Mouse (Mus musculus): ENCODE data around the gene Arv1. TPM values are rescaled to one million over a fixed set of nuclear protein-coding genes. Genes with fewer than 3 reads are reported as not detected.
A peak's percentile ranks its signal among the peaks of the same experiment; 100 is the strongest.

Arv1 gene
- polyA plus RNA-seq, 1 experiment from 2014 or later = 27.3 TPM

DNA sequence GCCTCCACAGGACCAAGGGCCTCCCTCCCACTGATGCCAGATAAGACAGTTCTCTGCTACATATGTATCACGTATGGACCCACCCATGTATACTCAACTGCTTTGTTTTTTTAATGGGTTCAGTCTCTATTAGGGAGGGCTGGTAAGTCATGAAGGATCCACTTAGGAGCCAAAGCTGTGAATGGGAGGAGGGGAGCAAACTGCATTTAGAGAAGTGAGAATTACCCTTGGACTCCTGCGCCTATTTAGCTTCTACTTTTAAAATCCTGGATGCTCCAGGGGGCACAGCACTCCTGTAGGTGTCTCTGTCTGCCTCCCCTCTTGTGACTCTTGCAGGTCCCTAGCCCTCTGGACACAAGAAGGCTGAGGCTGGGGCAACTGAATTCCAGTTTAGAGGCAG lies 34.2 kb downstream of the Arv1 start:
- H3K9ac ChIP-seq (ENCODE audit: low read length) = no peak overlapping the region

DNA sequence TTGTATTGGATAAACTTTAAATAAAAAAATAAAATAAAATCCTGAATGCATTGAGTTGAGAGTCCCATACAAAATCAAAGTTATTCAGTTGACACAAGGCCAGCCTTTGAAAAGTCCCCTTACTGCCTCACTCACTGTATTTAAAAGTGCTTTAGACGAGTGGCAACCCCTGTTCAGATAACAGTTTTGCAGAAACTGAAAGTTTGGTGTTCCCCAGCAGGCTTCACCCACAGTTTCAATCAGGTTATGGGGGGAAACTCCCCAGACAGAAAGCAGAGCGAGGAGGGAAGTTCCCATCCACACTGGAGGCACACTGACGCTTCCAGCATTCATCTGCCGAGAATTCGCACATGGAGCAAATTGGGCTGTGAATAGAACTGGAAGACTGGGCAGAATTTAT lies 34.7 kb downstream of the Arv1 start:
- no peak for DNase-seq (ENCODE audit: low spot score)
- H3K4me1 ChIP-seq (ENCODE audit: control insufficient read depth, insufficient read depth, low read length) = 0 out of 2 replicates have a peak, but pooled peaks cover 3% of the 10 kb centered on the region
- 72% methylated on average over 5 of the region's 5 CpGs for WGBS
- H3K9me3 ChIP-seq (ENCODE audit: control insufficient read depth, low read length) = no peaks in the 10 kb centered on the region
- H3K27me3 ChIP-seq (ENCODE audit: control insufficient read depth, insufficient read depth, low read length) = peaks cover 13% of the 10 kb centered on the region
- H3K27ac ChIP-seq (replicated peaks; ENCODE audit: low read depth, low read length) = no peak overlapping the region
- H3K36me3 ChIP-seq (ENCODE audit: control insufficient read depth, insufficient read depth, low read length) = no peaks in the 10 kb centered on the region
- no peak for ATAC-seq (ENCODE audit: insufficient number of reproducible peaks, low FRiP score, low TSS enrichment, low read depth)
- H3K4me3 ChIP-seq (ENCODE audit: low read depth, low read length) = no peak overlapping the region
- H3K4me2 ChIP-seq (ENCODE audit: low read depth, severe bottlenecking) = no peak overlapping the region
- H3K9ac ChIP-seq (ENCODE audit: low read length) = no peak overlapping the region

More for the DNA sequence above, 34.2 kb downstream of the Arv1 start:
- Histone ChIP-seq H3K4me1 (ENCODE audit: control insufficient read depth, insufficient read depth, low read length) (0 out of 2 replicates have a peak, but pooled peaks cover 3% of the 10 kb centered on the region), H3K27ac (replicated peaks; ENCODE audit: low read depth, low read length) (no peak overlapping the region), H3K4me3 (ENCODE audit: low read depth, low read length) (no peak overlapping the region), H3K36me3 (ENCODE audit: control insufficient read depth, insufficient read depth, low read length) (no peaks in the 10 kb centered on the region), H3K4me2 (ENCODE audit: low read depth, severe bottlenecking) (no peak overlapping the region), H3K27me3 (ENCODE audit: control insufficient read depth, insufficient read depth, low read length) (peaks cover 17% of the 10 kb centered on the region), H3K9me3 (ENCODE audit: control insufficient read depth, low read length) (no peaks in the 10 kb centered on the region)
- DNase-seq (ENCODE audit: low spot score) (no peak), ATAC-seq (ENCODE audit: insufficient number of reproducible peaks, low FRiP score, low TSS enrichment, low read depth) (no peak)
- WGBS = 74% methylated on average over 2 of the region's 2 CpGs

GRCm38 (mm10) chr8:124758544-124758943 lies 36.6 kb downstream of the Arv1 start:
- Histone ChIP-seq H3K27ac (replicated peaks; ENCODE audit: low read depth, low read length) (no peak overlapping the region), H3K9ac (ENCODE audit: low read length) (no peak overlapping the region), H3K4me2 (ENCODE audit: low read depth, severe bottlenecking) (no peak overlapping the region), H3K36me3 (ENCODE audit: control insufficient read depth, insufficient read depth, low read length) (no peaks in the 10 kb centered on the region), H3K4me3 (ENCODE audit: low read depth, low read length) (no peak overlapping the region), H3K4me1 (ENCODE audit: control insufficient read depth, insufficient read depth, low read length) (no peaks in the 10 kb centered on the region), H3K9me3 (ENCODE audit: control insufficient read depth, low read length) (no peaks in the 10 kb centered on the region), H3K27me3 (ENCODE audit: control insufficient read depth, insufficient read depth, low read length) (no peaks in the 10 kb centered on the region)
- DNase-seq (ENCODE audit: low spot score) (peak; percentile 43), ATAC-seq (ENCODE audit: insufficient number of reproducible peaks, low FRiP score, low TSS enrichment, low read depth) (no peak)
- WGBS = 31% methylated on average over 3 of the region's 3 CpGs

- H3K9me3 ChIP-seq (ENCODE audit: control insufficient read depth, low read length) = no peaks in the 10 kb centered on the region
- H3K9ac ChIP-seq (ENCODE audit: low read length) = no peak overlapping the region
- no peaks in the 10 kb centered on the region for H3K36me3 ChIP-seq (ENCODE audit: control insufficient read depth, insufficient read depth, low read length)
- H3K27ac ChIP-seq (replicated peaks; ENCODE audit: low read depth, low read length) = no peak overlapping the region
- ATAC-seq (ENCODE audit: insufficient number of reproducible peaks, low FRiP score, low TSS enrichment, low read depth) (no peak), DNase-seq (ENCODE audit: low spot score) (no peak)
- H3K4me1 ChIP-seq (ENCODE audit: control insufficient read depth, insufficient read depth, low read length) = no peaks in the 10 kb centered on the region
- WGBS = 64% methylated on average over 7 of the region's 7 CpGs
- no peak overlapping the region for H3K4me3 ChIP-seq (ENCODE audit: low read depth, low read length)
- H3K4me2 ChIP-seq (ENCODE audit: low read depth, severe bottlenecking) = no peak overlapping the region
- no peaks in the 10 kb centered on the region for H3K27me3 ChIP-seq (ENCODE audit: control insufficient read depth, insufficient read depth, low read length)
Observed at GRCm38 (mm10) chr8:124763061-124763460, 41.1 kb downstream of the Arv1 start.

- no peak overlapping the region for H3K9ac ChIP-seq (ENCODE audit: low read length)
- H3K4me3 ChIP-seq (ENCODE audit: low read depth, low read length) = no peak overlapping the region
- WGBS = 79% methylated on average over 2 of the region's 2 CpGs
- no peaks in the 10 kb centered on the region for H3K27me3 ChIP-seq (ENCODE audit: control insufficient read depth, insufficient read depth, low read length)
- H3K9me3 ChIP-seq (ENCODE audit: control insufficient read depth, low read length) = no peaks in the 10 kb centered on the region
- no peak overlapping the region for H3K27ac ChIP-seq (replicated peaks; ENCODE audit: low read depth, low read length)
- ATAC-seq (ENCODE audit: insufficient number of reproducible peaks, low FRiP score, low TSS enrichment, low read depth) (no peak), DNase-seq (ENCODE audit: low spot score) (no peak)
- no peak overlapping the region for H3K4me2 ChIP-seq (ENCODE audit: low read depth, severe bottlenecking)
- no peaks in the 10 kb centered on the region for H3K4me1 ChIP-seq (ENCODE audit: control insufficient read depth, insufficient read depth, low read length)
- no peaks in the 10 kb centered on the region for H3K36me3 ChIP-seq (ENCODE audit: control insufficient read depth, insufficient read depth, low read length)
Observed at GRCm38 (mm10) chr8:124772389-124772788, 50.5 kb downstream of the Arv1 start.

GRCm38 (mm10) chr8:124775695-124776094 lies 53.8 kb downstream of the Arv1 start:
- no peaks in the 10 kb centered on the region for H3K9me3 ChIP-seq (ENCODE audit: control insufficient read depth, low read length)
- H3K9ac ChIP-seq (ENCODE audit: low read length) = no peak overlapping the region
- 11% methylated on average over 16 of the region's 16 CpGs for WGBS
- H3K4me2 ChIP-seq (ENCODE audit: low read depth, severe bottlenecking) = peak overlapping the region; percentile 28; the same call in 1 of the 2 replicates
- no peak overlapping the region for H3K27ac ChIP-seq (replicated peaks; ENCODE audit: low read depth, low read length)
- H3K4me1 ChIP-seq (ENCODE audit: control insufficient read depth, insufficient read depth, low read length) = no peaks in the 10 kb centered on the region
- ATAC-seq (ENCODE audit: insufficient number of reproducible peaks, low FRiP score, low TSS enrichment, low read depth) = no peak
- H3K4me3 ChIP-seq (ENCODE audit: low read depth, low read length) = no peak overlapping the region
- H3K36me3 ChIP-seq (ENCODE audit: control insufficient read depth, insufficient read depth, low read length) = no peaks in the 10 kb centered on the region
- no peaks in the 10 kb centered on the region for H3K27me3 ChIP-seq (ENCODE audit: control insufficient read depth, insufficient read depth, low read length)
- peak; percentile 84 for DNase-seq (ENCODE audit: low spot score)

DNA sequence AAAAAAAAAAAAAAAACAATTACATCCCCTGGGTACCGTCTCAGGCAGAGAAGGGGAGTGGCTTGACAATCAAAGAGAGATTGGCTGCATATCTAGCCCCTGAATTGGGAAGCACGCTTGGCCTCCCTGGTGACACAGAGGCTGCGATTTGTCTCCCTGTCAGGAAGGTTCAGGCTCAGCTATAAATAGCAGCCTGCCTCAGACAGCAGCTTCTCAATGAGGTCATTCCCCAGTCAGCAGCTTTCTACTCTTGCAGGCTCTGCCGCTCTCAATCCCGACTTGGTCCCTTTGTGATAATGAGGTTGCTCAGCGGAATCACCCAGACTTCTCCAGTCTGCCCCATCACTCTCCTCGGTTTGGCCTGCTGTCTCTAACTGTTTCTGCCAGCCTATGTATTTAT lies 58.3 kb downstream of the Arv1 start:
- 22% methylated on average over 7 of the region's 7 CpGs for WGBS
- ATAC-seq (ENCODE audit: insufficient number of reproducible peaks, low FRiP score, low TSS enrichment, low read depth) (no peak), DNase-seq (ENCODE audit: low spot score) (no peak)
- H3K9ac ChIP-seq (ENCODE audit: low read length) = no peak overlapping the region
- H3K4me3 ChIP-seq (ENCODE audit: low read depth, low read length) = no peak overlapping the region
- H3K4me1 ChIP-seq (ENCODE audit: control insufficient read depth, insufficient read depth, low read length) = no peaks in the 10 kb centered on the region
- H3K9me3 ChIP-seq (ENCODE audit: control insufficient read depth, low read length) = no peaks in the 10 kb centered on the region
- H3K27ac ChIP-seq (replicated peaks; ENCODE audit: low read depth, low read length) = no peak overlapping the region
- no peaks in the 10 kb centered on the region for H3K27me3 ChIP-seq (ENCODE audit: control insufficient read depth, insufficient read depth, low read length)
- H3K4me2 ChIP-seq (ENCODE audit: low read depth, severe bottlenecking) = no peak overlapping the region
- no peaks in the 10 kb centered on the region for H3K36me3 ChIP-seq (ENCODE audit: control insufficient read depth, insufficient read depth, low read length)

DNA sequence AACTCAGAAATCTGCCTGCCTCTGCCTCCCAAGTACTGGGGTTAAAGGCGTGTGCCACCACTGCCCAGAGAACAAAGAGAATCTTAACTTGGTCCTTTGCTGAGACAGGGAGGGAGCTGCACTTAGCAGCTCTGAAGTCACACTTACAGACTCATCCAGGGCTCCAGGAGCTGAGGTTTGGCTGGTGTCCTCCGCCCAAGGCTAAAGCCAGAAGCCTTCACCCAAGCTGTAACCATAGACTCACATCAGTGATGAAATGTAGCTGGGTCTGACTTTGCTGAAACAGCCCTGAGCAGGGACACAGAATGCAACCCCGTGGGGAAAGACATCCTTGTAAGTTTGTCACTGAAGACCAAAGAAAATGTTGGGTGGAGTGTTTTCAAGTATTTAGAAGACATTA lies 60.5 kb downstream of the Arv1 start:
- H3K4me1 ChIP-seq (ENCODE audit: control insufficient read depth, insufficient read depth, low read length) = no peaks in the 10 kb centered on the region
- H3K9ac ChIP-seq (ENCODE audit: low read length) = no peak overlapping the region
- no peak overlapping the region for H3K27ac ChIP-seq (replicated peaks; ENCODE audit: low read depth, low read length)
- no peak overlapping the region for H3K4me3 ChIP-seq (ENCODE audit: low read depth, low read length)
- no peaks in the 10 kb centered on the region for H3K9me3 ChIP-seq (ENCODE audit: control insufficient read depth, low read length)
- H3K27me3 ChIP-seq (ENCODE audit: control insufficient read depth, insufficient read depth, low read length) = no peaks in the 10 kb centered on the region
- H3K4me2 ChIP-seq (ENCODE audit: low read depth, severe bottlenecking) = no peak overlapping the region
- ATAC-seq (ENCODE audit: insufficient number of reproducible peaks, low FRiP score, low TSS enrichment, low read depth) (no peak), DNase-seq (ENCODE audit: low spot score) (no peak)
- no peaks in the 10 kb centered on the region for H3K36me3 ChIP-seq (ENCODE audit: control insufficient read depth, insufficient read depth, low read length)
- 76% methylated on average over 3 of the region's 3 CpGs for WGBS

- no peak for DNase-seq (ENCODE audit: low spot score)
Observed at GRCm38 (mm10) chr8:124783228-124783627, 61.3 kb downstream of the Arv1 start.

More at GRCm38 (mm10) chr8:124783228-124783627, 61.3 kb downstream of the Arv1 start:
- Histone ChIP-seq H3K27ac (replicated peaks; ENCODE audit: low read depth, low read length) (no peak overlapping the region), H3K36me3 (ENCODE audit: control insufficient read depth, insufficient read depth, low read length) (no peaks in the 10 kb centered on the region), H3K27me3 (ENCODE audit: control insufficient read depth, insufficient read depth, low read length) (no peaks in the 10 kb centered on the region), H3K9me3 (ENCODE audit: control insufficient read depth, low read length) (no peaks in the 10 kb centered on the region), H3K4me2 (ENCODE audit: low read depth, severe bottlenecking) (no peak overlapping the region), H3K4me3 (ENCODE audit: low read depth, low read length) (no peak overlapping the region), H3K4me1 (ENCODE audit: control insufficient read depth, insufficient read depth, low read length) (no peaks in the 10 kb centered on the region), H3K9ac (ENCODE audit: low read length) (no peak overlapping the region)
- 91% methylated on average over 15 of the region's 15 CpGs for WGBS
- no peak for ATAC-seq (ENCODE audit: insufficient number of reproducible peaks, low FRiP score, low TSS enrichment, low read depth)

Data from limb, embryonic 11.5 days (tissue).